Mouse (Mus musculus) intestine, embryonic 15.5 days (tissue): ENCODE measurements at regions not wholly inside any gene's neighbourhood (a gene's known extent, or its start where the extent isn't known, plus 50 kb on each side); places are given as distances from the start of the nearest gene placed in this dataset.

Source experiments
- ATAC-seq: fragments of 200-750 bp; cut with Nextera tagmentation; 2 replicates; pipeline ENCODE4 v1.8.0; 2017; ENCODE audit warnings: moderate TSS enrichment, moderate library complexity
- H3K27ac ChIP-seq: fragments of 300-500 bp; sonication (generic); 2 replicates; pipeline ENCODE4 v1.5.1; 2015; ENCODE audit warnings: mild to moderate bottlenecking, inconsistent platforms
- H3K27me3 ChIP-seq: fragments of 300-500 bp; sonication (generic); replicated peaks from 2 replicates; pipeline ENCODE4 v1.6.1; 2015; ENCODE audit warnings: inconsistent platforms
- H3K36me3 ChIP-seq: fragments of 300-500 bp; sonication (generic); 2 replicates; pipeline ENCODE4 v1.6.1; 2015; ENCODE audit warnings: inconsistent platforms
- H3K4me1 ChIP-seq: fragments of 300-500 bp; sonication (generic); replicated peaks from 2 replicates; pipeline ENCODE4 v1.6.1; 2015; ENCODE audit warnings: inconsistent platforms
- H3K4me2 ChIP-seq: fragments of 300-500 bp; sonication (generic); replicated peaks from 2 replicates; pipeline ENCODE4 v1.6.1; 2015; ENCODE audit warnings: mild to moderate bottlenecking, inconsistent platforms
- H3K4me3 ChIP-seq: fragments of 300-500 bp; sonication (generic); replicated peaks from 2 replicates; pipeline ENCODE4 v1.5.1; 2015; ENCODE audit warnings: inconsistent platforms
- H3K9ac ChIP-seq: fragments of 300-500 bp; sonication (generic); 2 replicates; pipeline ENCODE4 v1.6.1; 2015; ENCODE audit warnings: inconsistent platforms
- H3K9me3 ChIP-seq: fragments of 300-500 bp; sonication (generic); 2 replicates; pipeline ENCODE4 v1.6.1; 2016; ENCODE audit warnings: inconsistent platforms
- WGBS: fragments of 180-500 bp; shearing (Covaris S2); methylation state at CpG from one replicate; pipeline ENCODE4 v1.1.7; 2015; 5-methylcytosine and 5-hydroxymethylcytosine counted together

- H3K27me3 ChIP-seq: no peaks in the 10 kb centered on the region
- H3K9me3 ChIP-seq: no peaks in the 10 kb centered on the region
- no peak overlapping the region for H3K4me2 ChIP-seq
- no peak for ATAC-seq
- no peak overlapping the region for H3K9ac ChIP-seq
- H3K36me3 ChIP-seq: no peaks in the 10 kb centered on the region
- no peaks in the 10 kb centered on the region for H3K4me1 ChIP-seq
- WGBS: 76% methylated on average over 3 of the region's 3 CpGs
- no peak overlapping the region for H3K27ac ChIP-seq
- H3K4me3 ChIP-seq: no peak overlapping the region
These were observed 602.3 kb downstream of the Tns3 start for GRCm38 (mm10) chr11:8061989-8062388.

- Histone ChIP-seq H3K4me1 (no peaks in the 10 kb centered on the region), H3K36me3 (no peaks in the 10 kb centered on the region), H3K9ac (no peak overlapping the region), H3K4me3 (no peak overlapping the region), H3K27me3 (no peaks in the 10 kb centered on the region), H3K9me3 (no peaks in the 10 kb centered on the region), H3K4me2 (no peak overlapping the region), H3K27ac (no peak overlapping the region)
- ATAC-seq: no peak
- 43% methylated on average over 3 of the region's 3 CpGs for WGBS
These were observed 602.8 kb downstream of the Tns3 start for GRCm38 (mm10) chr11:8061573-8061972.

- H3K4me1 ChIP-seq: no peaks in the 10 kb centered on the region
- no peak overlapping the region for H3K27ac ChIP-seq
- no peak overlapping the region for H3K9ac ChIP-seq
- no peak for ATAC-seq
- no peaks in the 10 kb centered on the region for H3K36me3 ChIP-seq
- no peaks in the 10 kb centered on the region for H3K27me3 ChIP-seq
- H3K4me2 ChIP-seq: no peak overlapping the region
- 49% methylated on average over 4 of the region's 4 CpGs for WGBS
- H3K4me3 ChIP-seq: no peak overlapping the region
- H3K9me3 ChIP-seq: no peaks in the 10 kb centered on the region
These were observed 612.8 kb downstream of the Tns3 start for GRCm38 (mm10) chr11:8051499-8051898.

- Histone ChIP-seq H3K4me2 (no peak overlapping the region), H3K9me3 (no peaks in the 10 kb centered on the region), H3K27me3 (no peaks in the 10 kb centered on the region), H3K4me3 (no peak overlapping the region), H3K27ac (no peak overlapping the region), H3K4me1 (no peaks in the 10 kb centered on the region), H3K36me3 (no peaks in the 10 kb centered on the region), H3K9ac (no peak overlapping the region)
- peak; percentile 71; the same call in 1 of the 2 replicates for ATAC-seq
- WGBS: 49% methylated on average over 3 of the region's 3 CpGs
These were observed 619.2 kb downstream of the Tns3 start for GRCm38 (mm10) chr11:8045086-8045485.

GRCm38 (mm10) chr11:8030119-8030518 is 634.2 kb downstream of the Tns3 start:
- no peak overlapping the region for H3K9ac ChIP-seq
- ATAC-seq: no peak
- 69% methylated on average over 2 of the region's 2 CpGs for WGBS

GRCm38 (mm10) chr11:8007801-8008200 is 656.5 kb downstream of the Tns3 start:
- Histone ChIP-seq H3K4me2 (no peak overlapping the region), H3K4me3 (no peak overlapping the region), H3K9me3 (no peaks in the 10 kb centered on the region), H3K4me1 (no peaks in the 10 kb centered on the region), H3K9ac (no peak overlapping the region), H3K27me3 (no peaks in the 10 kb centered on the region), H3K27ac (no peak overlapping the region), H3K36me3 (no peaks in the 10 kb centered on the region)
- ATAC-seq: no peak
- 52% methylated on average over 1 of the region's 1 CpGs for WGBS

More at GRCm38 (mm10) chr11:8030119-8030518, 634.2 kb downstream of the Tns3 start:
- no peaks in the 10 kb centered on the region for H3K9me3 ChIP-seq
- no peaks in the 10 kb centered on the region for H3K27me3 ChIP-seq
- no peak overlapping the region for H3K4me3 ChIP-seq
- no peaks in the 10 kb centered on the region for H3K4me1 ChIP-seq
- H3K36me3 ChIP-seq: no peaks in the 10 kb centered on the region
- H3K4me2 ChIP-seq: no peak overlapping the region
- no peak overlapping the region for H3K27ac ChIP-seq

GRCm38 (mm10) chr11:7981031-7981430 is 683.3 kb downstream of the Tns3 start:
- Histone ChIP-seq H3K9me3 (no peaks in the 10 kb centered on the region), H3K36me3 (no peaks in the 10 kb centered on the region), H3K4me2 (no peak overlapping the region), H3K27ac (no peak overlapping the region), H3K4me3 (no peak overlapping the region), H3K27me3 (no peaks in the 10 kb centered on the region), H3K4me1 (no peaks in the 10 kb centered on the region), H3K9ac (no peak overlapping the region)
- ATAC-seq: no peak

GRCm38 (mm10) chr11:7975845-7976244 is 688.5 kb downstream of the Tns3 start:
- 65% methylated on average over 9 of the region's 9 CpGs for WGBS
- no peak overlapping the region for H3K4me3 ChIP-seq
- no peaks in the 10 kb centered on the region for H3K4me1 ChIP-seq
- no peak overlapping the region for H3K9ac ChIP-seq
- no peaks in the 10 kb centered on the region for H3K36me3 ChIP-seq
- H3K4me2 ChIP-seq: no peak overlapping the region
- no peak for ATAC-seq
- no peaks in the 10 kb centered on the region for H3K27me3 ChIP-seq
- H3K9me3 ChIP-seq: no peaks in the 10 kb centered on the region
- H3K27ac ChIP-seq: no peak overlapping the region

- no peaks in the 10 kb centered on the region for H3K27me3 ChIP-seq
- H3K27ac ChIP-seq: no peak overlapping the region
- ATAC-seq: no peak
- H3K4me3 ChIP-seq: no peak overlapping the region
- no peak overlapping the region for H3K9ac ChIP-seq
- H3K36me3 ChIP-seq: no peaks in the 10 kb centered on the region
- no peak overlapping the region for H3K4me2 ChIP-seq
- no peaks in the 10 kb centered on the region for H3K9me3 ChIP-seq
- no peaks in the 10 kb centered on the region for H3K4me1 ChIP-seq
These were observed 714.4 kb downstream of the Tns3 start for GRCm38 (mm10) chr11:7949931-7950330.

GRCm38 (mm10) chr11:7949201-7949875 is 715.0 kb downstream of the Tns3 start:
- no peak overlapping the region for H3K27ac ChIP-seq
- no peaks in the 10 kb centered on the region for H3K36me3 ChIP-seq
- no peak overlapping the region for H3K9ac ChIP-seq
- no peak for ATAC-seq
- no peaks in the 10 kb centered on the region for H3K4me1 ChIP-seq
- WGBS: 71% methylated on average over 6 of the region's 6 CpGs
- no peaks in the 10 kb centered on the region for H3K9me3 ChIP-seq
- H3K27me3 ChIP-seq: no peaks in the 10 kb centered on the region
- no peak overlapping the region for H3K4me3 ChIP-seq
- no peak overlapping the region for H3K4me2 ChIP-seq

GRCm38 (mm10) chr11:7944956-7945515 is 719.3 kb downstream of the Tns3 start:
- no peak overlapping the region for H3K4me2 ChIP-seq
- no peaks in the 10 kb centered on the region for H3K4me1 ChIP-seq
- no peak overlapping the region for H3K27ac ChIP-seq
- no peaks in the 10 kb centered on the region for H3K9me3 ChIP-seq
- no peak for ATAC-seq
- no peak overlapping the region for H3K9ac ChIP-seq
- WGBS: 75% methylated on average over 5 of the region's 5 CpGs
- H3K36me3 ChIP-seq: no peaks in the 10 kb centered on the region
- H3K4me3 ChIP-seq: no peak overlapping the region
- H3K27me3 ChIP-seq: no peaks in the 10 kb centered on the region

GRCm38 (mm10) chr11:7944373-7944772 is 720.0 kb downstream of the Tns3 start:
- 64% methylated on average over 4 of the region's 4 CpGs for WGBS
- H3K27me3 ChIP-seq: no peaks in the 10 kb centered on the region
- no peak overlapping the region for H3K27ac ChIP-seq
- no peak overlapping the region for H3K4me3 ChIP-seq
- H3K9ac ChIP-seq: no peak overlapping the region
- no peak overlapping the region for H3K4me2 ChIP-seq
- ATAC-seq: peak; percentile 70
- no peaks in the 10 kb centered on the region for H3K4me1 ChIP-seq
- no peaks in the 10 kb centered on the region for H3K9me3 ChIP-seq
- no peaks in the 10 kb centered on the region for H3K36me3 ChIP-seq

GRCm38 (mm10) chr11:7933611-7934010 is 719.9 kb upstream of the Igfbp3 start:
- no peaks in the 10 kb centered on the region for H3K27me3 ChIP-seq
- no peak overlapping the region for H3K4me3 ChIP-seq
- no peak overlapping the region for H3K4me2 ChIP-seq
- WGBS: 76% methylated on average over 3 of the region's 3 CpGs
- ATAC-seq: no peak
- H3K36me3 ChIP-seq: no peaks in the 10 kb centered on the region
- H3K9me3 ChIP-seq: no peaks in the 10 kb centered on the region
- H3K4me1 ChIP-seq: no peaks in the 10 kb centered on the region
- no peak overlapping the region for H3K9ac ChIP-seq
- H3K27ac ChIP-seq: no peak overlapping the region
